Mouse (Mus musculus) gastrocnemius, postnatal 4 days (tissue): ENCODE measurements at regions not wholly inside any gene's neighbourhood (a gene's known extent, or its start where the extent isn't known, plus 50 kb on each side); places are given as distances from the start of the nearest gene placed in this dataset.
A peak's percentile ranks its signal among the peaks of the same experiment; 100 is the strongest.

Experiments
- DNase-seq, 2 experiments: peaks; one replicate each; pipeline ENCODE4 v3.0.0; 2021 to 2022; ENCODE audit warnings: low spot score in 2 of 2, mixed read lengths in 2 of 2

DNA sequence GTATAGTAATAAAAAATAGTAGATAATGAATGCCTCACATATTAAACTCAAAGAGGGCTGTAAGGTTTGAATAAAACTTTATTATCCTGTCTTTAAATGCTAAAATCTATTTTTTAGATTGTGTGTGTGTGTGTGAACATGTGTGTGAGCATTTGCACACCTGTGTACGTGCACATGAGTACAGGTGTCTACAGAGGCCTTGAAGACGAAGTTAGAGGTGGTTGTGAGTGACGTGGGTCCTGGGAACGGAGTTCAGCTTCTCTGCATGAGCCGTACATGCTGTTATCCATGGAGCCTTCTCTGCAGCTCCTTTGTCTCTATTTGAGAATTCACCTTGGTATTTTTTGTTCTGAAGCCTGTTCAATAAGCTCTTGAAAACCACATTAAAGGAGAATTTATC, 129.8 kb upstream of the Hmgn3 start:
- no peak for DNase-seq

DNA sequence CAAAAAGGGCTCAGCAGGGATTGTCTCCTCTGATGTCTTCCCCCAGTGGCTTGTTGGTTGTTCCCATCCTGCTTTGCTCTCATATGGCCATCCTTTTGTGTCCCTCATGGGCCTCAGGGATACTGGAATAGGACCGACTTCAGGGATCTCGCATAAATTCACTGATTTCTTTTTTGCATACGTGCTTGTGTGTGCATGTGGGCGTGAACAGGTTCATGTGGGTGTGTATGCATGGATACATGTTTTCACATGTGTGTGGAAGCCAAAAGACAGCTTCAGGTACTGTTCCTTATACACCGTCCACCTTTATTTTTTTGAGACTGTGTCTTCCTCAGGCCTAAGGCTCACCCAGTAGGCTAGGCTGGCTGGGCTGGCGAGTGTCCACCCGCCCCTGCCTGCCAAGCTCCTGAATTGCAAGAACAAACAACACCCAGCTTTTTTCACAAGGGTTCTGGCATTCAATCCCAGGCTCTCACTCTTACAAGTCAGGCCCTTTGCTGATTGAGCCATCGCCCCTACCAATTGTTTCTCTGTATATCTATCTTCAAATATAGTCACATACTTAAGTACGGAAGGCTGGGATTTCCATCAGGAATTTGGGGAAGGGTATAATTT, 127.0 kb upstream of the Hmgn3 start:
- no peak for DNase-seq

DNA sequence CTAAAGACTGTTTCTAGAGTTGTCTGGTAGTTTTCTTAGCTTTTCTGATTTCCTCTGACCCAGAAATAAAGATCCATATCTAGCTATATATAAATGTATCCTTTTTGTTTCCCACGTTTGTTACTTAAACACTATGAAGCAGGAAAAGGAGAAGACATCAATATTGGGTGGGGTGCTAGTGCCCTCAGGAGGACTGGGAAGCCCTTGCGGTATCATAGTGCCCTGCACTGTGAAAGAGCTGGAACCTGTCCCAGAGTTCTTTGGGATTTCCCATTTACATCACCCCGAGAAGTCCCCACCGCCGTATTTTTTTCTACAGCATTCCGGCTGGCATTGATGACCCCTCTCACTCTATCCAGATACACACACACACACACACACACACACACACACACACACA, 119.3 kb upstream of the Hmgn3 start:
- DNase-seq, result no peak

DNA sequence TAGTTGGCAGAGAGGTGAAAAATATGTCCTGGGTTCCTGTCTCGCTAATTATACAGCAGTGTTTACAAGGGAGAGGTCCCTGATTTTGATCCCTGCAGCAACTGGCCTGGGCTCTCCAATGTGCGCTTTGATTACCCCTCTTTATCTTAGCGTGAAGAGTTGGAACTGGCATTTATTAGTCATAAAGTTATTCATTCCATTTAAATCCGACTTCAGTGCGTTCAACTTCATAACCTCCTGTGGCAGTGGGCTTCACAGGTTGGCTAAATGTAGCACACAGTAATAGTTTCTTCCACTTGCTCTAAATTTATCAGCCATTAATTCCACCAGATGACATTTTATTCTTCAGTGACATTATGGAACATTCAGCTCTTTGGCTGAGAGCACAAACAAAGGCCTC, 113.0 kb upstream of the Hmgn3 start:
- DNase-seq, result no peak

DNA sequence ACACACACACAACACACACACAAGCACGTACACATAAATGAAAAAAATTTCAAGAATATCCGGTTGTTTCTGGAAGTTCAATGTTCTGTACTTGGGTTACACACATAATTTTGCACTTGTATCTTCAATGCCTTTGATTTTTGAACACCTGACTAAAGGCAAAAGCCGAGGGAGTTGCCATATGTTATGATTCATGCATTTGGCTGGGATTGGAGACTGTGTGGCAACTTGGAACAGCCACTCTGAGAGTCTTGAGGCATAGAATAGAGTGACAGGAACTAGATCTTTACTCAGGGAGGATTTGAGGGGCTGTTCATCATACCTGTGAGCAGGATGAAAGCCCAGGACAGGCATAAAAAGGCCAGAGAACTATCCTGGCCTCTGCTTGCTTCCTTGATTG, 112.5 kb upstream of the Hmgn3 start:
- no peak for DNase-seq

DNA sequence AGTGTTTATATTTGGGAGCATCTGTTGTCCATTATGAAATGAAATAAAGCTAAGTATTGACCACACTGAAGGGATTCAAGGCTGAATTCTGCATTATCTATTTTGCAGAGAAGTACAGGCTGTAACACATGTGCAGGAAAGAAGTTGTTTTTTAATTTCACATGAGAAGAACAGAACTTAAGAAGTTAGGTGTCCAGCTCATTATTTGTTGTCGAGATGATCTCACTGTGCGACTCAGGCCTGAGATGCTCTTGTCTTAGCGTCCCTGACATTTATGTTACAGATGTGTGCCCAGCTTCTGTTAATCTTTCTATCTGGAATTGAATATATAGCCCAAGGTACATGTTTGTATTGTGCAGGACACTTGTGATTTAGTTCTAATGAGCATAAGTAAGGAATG, 112.0 kb upstream of the Hmgn3 start:
- no peak for DNase-seq

DNA sequence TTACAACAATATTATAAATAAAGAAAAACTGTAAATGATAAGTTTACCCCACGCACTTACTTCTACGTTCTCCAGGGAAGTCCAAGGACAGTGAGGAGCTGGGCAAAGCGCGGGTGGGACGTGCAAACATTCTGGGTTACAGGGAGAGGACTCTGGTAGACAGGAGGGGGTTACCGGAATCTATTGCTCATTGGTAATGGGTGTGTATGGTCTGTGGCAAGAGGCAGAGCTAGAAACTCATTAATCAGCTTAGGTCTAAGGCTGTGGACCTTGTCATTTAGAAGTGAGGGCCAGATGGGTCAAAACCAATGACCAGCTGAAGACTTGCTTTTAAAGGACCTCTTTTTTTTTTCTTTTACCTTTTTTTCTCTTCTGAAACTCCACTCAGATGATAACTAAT, 107.9 kb upstream of the Hmgn3 start:
- no peak for DNase-seq

DNA sequence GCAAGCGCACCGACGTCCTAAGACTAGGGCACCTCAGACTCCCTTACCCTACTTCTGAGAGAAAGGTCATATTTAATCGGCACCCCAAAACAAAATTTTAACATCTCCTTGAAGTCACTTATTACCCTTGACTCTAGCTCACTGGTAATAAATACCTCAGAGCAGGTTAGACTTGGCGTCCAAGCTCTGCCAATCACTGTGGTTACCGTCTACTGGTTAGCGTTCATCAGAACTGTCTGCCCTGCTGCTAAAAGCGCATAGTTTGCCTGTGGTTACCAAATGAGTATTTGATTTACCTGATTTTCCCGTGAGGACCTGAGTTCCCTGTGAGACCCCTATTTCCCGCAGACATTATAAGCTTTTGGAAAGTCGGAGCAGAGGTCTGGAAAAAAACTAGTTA, 107.3 kb upstream of the Hmgn3 start:
- DNase-seq, result no peak

DNA sequence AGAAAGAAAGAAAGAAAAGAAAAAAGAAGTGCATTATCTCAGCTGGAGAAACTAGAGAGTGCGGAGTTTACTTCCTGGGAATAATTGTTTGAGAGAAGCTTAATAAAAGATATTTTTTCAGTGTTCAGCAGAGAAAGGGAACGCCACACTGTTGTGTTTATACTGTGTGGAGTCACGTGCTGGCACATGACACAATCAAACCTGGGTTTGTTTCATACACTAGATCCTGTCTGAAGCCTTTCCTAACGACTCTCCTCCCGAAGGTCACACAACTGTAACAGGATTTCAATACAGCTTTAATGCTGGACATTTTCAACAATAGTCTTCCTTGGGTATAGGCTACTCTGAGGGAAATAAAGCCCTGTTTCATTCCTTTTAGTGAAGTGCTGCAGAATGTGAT, 105.3 kb upstream of the Hmgn3 start:
- no peak for DNase-seq

DNA sequence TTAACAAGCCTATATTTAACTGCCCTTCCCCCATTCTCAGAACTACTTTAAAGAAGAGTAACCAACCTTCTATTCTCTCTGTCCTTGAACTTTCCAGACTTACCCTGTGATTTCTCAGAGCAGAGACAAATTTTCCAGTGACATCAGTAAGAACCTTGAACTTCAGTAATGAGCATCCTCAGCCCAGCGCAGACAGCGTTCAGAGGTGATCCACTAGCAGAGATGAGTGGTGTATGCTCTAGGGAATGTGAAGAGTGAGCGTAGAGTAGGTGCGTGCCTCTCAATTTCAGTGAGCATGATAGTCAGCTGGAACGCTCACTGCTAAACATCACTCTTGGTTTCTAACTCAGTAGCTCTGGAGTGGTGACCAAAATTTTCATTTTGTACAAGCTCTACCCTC, 103.4 kb upstream of the Hmgn3 start:
- no peak for DNase-seq

DNA sequence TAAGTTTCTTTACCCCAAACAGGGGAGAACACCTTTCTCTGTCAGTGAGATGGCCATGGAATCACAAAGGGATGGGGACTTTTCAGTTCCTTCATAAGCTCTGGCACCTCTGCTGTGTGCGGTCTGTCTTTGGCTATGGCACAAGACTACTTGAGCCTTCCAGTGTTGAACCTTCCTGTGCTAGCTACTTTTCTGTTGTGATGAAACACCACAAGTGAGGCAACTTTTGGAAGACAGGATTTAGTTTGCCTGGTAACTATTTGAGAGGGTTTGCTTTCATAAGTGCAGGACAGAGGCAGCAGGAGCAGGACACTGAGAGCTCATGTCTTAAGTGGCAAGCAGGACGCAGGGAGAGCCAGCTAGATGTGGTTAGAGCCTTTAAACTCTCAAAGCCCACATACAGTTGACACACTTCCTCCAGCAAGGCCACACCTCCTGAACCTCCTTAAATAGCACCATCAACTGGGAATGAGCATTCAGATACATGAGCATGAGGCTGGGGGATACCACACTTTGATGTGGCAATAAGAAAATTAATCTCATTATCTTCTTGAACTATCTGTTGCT, 101.8 kb upstream of the Hmgn3 start:
- DNase-seq, result no peak

DNA sequence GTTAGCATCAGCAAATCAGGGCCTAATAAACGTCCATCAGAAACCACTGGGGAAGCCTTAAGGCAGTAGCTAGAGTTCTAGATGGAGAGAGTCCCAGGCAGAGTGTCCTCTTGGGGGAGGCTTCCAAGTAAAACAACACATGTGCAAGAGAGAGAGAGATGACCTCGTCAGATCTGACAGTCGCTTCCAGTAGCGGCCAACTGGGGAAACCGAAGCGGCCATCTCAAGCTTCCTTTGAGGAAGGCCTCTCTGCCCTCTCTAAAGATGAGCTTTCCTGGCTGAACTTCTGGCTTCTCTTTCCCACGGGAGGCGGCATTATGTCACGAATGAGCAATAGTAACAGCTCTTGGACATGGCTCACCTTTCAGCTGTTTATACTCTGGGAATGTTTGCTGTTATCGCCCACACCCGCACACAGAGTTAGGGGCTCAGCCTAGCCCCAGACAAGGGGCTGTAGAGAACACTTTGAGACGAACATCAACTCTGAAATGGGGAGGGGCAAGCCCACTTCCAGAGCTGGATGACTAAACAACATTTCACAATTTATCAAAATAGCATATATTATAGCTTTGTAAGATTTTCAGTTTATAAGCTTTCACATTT, 100.7 kb upstream of the Hmgn3 start:
- DNase-seq, result peak; percentile 18 to 53

DNA sequence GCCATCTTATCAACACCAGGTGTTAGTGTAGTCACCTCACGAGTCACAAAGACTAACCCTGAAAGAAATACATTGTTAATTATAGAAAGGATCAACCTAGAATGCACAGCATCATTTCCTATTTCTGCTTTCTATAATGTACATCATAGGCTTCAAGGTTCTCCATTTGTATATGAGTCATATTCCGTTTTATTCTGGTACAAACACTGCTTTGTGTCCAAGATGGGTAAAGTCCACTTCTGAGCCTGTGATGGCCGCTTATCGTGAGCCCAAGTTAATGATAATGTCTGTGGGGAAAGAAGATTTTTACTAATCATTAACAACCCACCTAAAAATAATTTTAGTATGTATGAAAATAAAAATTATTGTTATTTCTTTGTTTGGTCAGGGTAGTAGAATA, 94.6 kb upstream of the Hmgn3 start:
- DNase-seq, result no peak

DNA sequence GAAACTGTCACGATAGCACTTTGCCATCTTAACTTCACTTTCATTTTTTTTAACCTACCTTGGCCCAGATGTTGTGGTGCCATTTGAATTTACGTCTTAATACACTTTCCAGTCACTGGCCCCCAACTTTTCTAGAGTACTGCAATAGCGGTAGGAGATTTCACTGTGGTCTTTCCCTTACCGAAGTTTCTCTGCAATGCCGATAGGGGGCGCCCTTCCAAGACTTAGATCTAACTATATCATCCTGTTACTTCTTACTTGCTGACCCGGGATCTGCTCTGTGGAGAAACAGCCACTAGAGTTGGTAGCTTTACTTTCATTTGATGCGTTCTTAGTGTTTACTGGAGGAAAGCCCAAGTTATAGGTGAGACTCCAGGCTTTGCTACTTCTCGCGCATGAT, 92.6 kb upstream of the Hmgn3 start:
- no peak for DNase-seq

DNA sequence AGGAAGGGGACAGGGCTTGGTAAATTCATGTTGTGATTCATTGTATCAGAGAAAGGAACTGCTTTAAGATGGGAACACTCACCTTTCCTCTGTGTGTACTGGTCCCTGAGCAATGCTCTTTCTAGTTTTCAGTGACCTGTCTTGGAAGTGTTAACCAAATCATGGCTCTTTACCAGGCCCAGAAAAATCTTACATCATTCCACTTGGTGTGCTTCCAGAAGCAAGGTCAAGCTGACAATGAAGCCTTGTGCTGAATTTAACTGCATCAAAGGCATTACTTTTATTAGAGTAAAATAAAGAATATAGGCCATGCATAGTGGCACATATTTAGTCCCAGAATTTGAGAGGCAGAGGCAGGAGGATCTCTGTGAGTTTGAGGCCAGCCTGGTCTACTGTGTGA, 75.4 kb upstream of the Hmgn3 start:
- no peak for DNase-seq

DNA sequence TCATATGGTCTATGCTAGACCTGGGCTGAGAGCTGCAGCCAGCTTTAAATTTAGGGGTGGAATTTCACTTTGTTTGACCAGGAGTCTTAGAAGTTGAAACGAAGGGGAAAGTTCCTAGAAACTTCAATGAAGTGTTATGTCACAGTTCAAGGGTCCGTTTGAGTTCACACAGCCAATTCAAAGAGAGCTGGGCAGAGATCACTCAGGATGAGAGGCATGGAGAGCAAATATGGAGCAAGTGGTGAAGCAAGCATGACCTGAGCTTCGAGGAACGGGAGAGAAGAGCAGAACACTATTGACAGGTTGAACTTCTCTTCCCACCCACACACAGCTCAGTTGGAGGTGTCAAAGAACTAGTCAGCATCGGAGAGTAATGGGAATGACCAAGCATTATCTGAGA, 56.1 kb upstream of the Hmgn3 start:
- DNase-seq, result no peak

DNA sequence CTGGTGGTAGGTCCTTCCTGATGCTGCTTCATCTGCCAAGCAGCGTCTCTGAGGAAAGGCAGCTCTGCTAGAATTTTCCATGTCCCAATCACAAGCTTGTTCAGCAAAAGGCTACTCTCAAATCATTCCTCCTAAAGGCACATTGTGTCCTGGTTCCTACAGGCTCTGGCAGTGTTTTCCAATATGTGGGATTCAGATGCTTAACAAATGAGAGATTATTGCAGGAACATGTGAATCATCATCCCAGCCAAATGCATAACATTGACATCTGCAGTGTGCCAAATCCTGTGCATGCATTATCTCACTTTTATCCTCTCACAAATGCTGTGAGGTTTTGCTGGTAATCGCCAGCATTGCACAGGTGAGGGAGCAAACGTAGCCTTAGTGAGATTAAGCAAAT, 53.3 kb upstream of the Hmgn3 start:
- DNase-seq, result no peak

DNA sequence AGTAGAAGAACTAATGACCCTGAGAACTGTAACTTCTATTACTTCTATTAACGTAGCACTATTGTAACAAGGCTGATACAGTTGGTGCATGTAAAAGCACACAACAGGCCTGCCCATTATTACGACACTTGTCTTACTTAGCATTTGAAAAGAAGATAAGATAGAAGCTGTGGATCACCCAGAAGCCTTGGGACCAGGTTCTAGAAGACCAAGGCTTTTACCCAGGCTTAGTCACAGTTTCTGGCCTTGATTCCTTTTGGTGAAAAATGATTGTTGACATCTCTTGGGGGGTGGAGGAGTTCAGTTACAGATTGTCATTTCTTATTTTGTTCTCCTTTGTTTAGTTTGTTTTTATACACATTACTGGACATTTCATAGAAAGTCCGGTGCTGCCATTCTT, 52.7 kb upstream of the Hmgn3 start:
- DNase-seq, result no peak

DNA sequence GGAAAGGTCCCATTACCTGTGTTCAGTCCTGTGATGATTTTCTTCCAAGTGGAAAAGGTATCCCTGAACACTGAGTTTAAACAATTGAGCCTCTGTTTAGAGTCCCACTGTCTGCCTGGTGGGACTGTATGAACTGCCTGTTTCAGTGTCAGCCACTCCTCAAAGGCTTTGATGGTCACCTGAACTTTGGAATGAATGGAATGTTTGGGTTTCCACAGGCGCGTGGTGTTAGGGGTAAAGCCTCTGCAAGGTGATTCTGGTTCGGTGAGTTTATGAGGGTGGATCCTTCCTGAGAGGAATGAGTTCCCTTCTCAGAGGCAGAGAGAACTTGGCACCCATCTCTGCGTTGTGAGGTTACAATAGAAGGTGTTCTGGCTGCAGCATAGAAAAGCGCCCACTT, 50.5 kb upstream of the Hmgn3 start:
- DNase-seq, result no peak
